Mouse (Mus musculus): ENCODE data around the gene Gm49403. TPM values are rescaled to one million over a fixed set of nuclear protein-coding genes. Genes with fewer than 3 reads are reported as not detected.

The Gm49403 gene
- polyA plus RNA-seq, 1 experiment from 2014 or later, result not detected

Small RNA genes within 50 kb of the gene (microRNA-seq; reads per million reads assigned to microRNA genes)
- not detected for gene Mir5136

Other genes starting within 250 kb of the Gm49403 start
- 0.63 and 0.69 TPM in 2 replicates for gene Chrm1, start 220.1 kb upstream of the Gm49403 start, polyA plus RNA-seq (2016; fragmentation: Nextera tagmentation; extraction: Ambion mirVana)
- gene Slc3a2, start 160.6 kb upstream of the Gm49403 start, polyA plus RNA-seq (2016; fragmentation: Nextera tagmentation; extraction: Ambion mirVana), result 119 and 122 TPM in 2 replicates
- 88.5 and 98.3 TPM in 2 replicates for gene Wdr74, start 148.1 kb upstream of the Gm49403 start, polyA plus RNA-seq (2016; fragmentation: Nextera tagmentation; extraction: Ambion mirVana)
- gene 1700092M07Rik, start 143.2 kb upstream of the Gm49403 start, polyA plus RNA-seq (2016; fragmentation: Nextera tagmentation; extraction: Ambion mirVana), result 2.6 and 2.7 TPM in 2 replicates
- 165 and 172 TPM in 2 replicates for gene Stx5a, start 142.5 kb upstream of the Gm49403 start, polyA plus RNA-seq (2016; fragmentation: Nextera tagmentation; extraction: Ambion mirVana)
- 218 and 221 TPM in 2 replicates for gene Nxf1, start 126.9 kb upstream of the Gm49403 start, polyA plus RNA-seq (2016; fragmentation: Nextera tagmentation; extraction: Ambion mirVana)
- 202 and 221 TPM in 2 replicates for gene Tmem223, start 112.9 kb upstream of the Gm49403 start, polyA plus RNA-seq (2016; fragmentation: Nextera tagmentation; extraction: Ambion mirVana)
- gene Tmem179b, start 109.5 kb upstream of the Gm49403 start, polyA plus RNA-seq (2016; fragmentation: Nextera tagmentation; extraction: Ambion mirVana), result 48.4 and 54.1 TPM in 2 replicates
- gene Taf6l, start 97.5 kb upstream of the Gm49403 start, polyA plus RNA-seq (2016; fragmentation: Nextera tagmentation; extraction: Ambion mirVana), result 39.9 and 40.4 TPM in 2 replicates
- gene Polr2g, start 85.4 kb upstream of the Gm49403 start, polyA plus RNA-seq (2016; fragmentation: Nextera tagmentation; extraction: Ambion mirVana), result 166 and 170 TPM in 2 replicates
- gene Zbtb3, start 81.4 kb upstream of the Gm49403 start, polyA plus RNA-seq (2016; fragmentation: Nextera tagmentation; extraction: Ambion mirVana), result 6.5 and 7.2 TPM in 2 replicates
- 71.3 and 71.7 TPM in 2 replicates for gene Ttc9c, start 64.6 kb upstream of the Gm49403 start, polyA plus RNA-seq (2016; fragmentation: Nextera tagmentation; extraction: Ambion mirVana)
- 6.2 TPM in 2 replicates for gene Hnrnpul2, start 63.9 kb upstream of the Gm49403 start, polyA plus RNA-seq (2016; fragmentation: Nextera tagmentation; extraction: Ambion mirVana)
- not detected in 2 replicates for gene AC129217.1, start 54.2 kb upstream of the Gm49403 start, polyA plus RNA-seq (2016; fragmentation: Nextera tagmentation; extraction: Ambion mirVana)
- 43.0 and 47.5 TPM in 2 replicates for gene Bscl2, start 46.5 kb upstream of the Gm49403 start, polyA plus RNA-seq (2016; fragmentation: Nextera tagmentation; extraction: Ambion mirVana)
- gene Gng3, start 44.7 kb upstream of the Gm49403 start, polyA plus RNA-seq (2016; fragmentation: Nextera tagmentation; extraction: Ambion mirVana), result 30.5 and 38.9 TPM in 2 replicates
- gene Lrrn4cl, start 33.2 kb upstream of the Gm49403 start, polyA plus RNA-seq (2016; fragmentation: Nextera tagmentation; extraction: Ambion mirVana), result 0.18 and 0.77 TPM in 2 replicates
- gene Ubxn1, start 12.4 kb upstream of the Gm49403 start, polyA plus RNA-seq (2016; fragmentation: Nextera tagmentation; extraction: Ambion mirVana), result 179 and 189 TPM in 2 replicates
- 66.0 and 67.6 TPM in 2 replicates for gene Uqcc3, start 3.0 kb upstream of the Gm49403 start, polyA plus RNA-seq (2016; fragmentation: Nextera tagmentation; extraction: Ambion mirVana)
- gene Lbhd1, start 198 bp upstream of the Gm49403 start, polyA plus RNA-seq (2016; fragmentation: Nextera tagmentation; extraction: Ambion mirVana), result 82.3 and 88.4 TPM in 2 replicates
- gene 1810009A15Rik, start 4.9 kb downstream of the Gm49403 start, polyA plus RNA-seq (2016; fragmentation: Nextera tagmentation; extraction: Ambion mirVana), result 98.0 and 107 TPM in 2 replicates
- not detected in 2 replicates for gene Gm49416, start 5.0 kb downstream of the Gm49403 start, polyA plus RNA-seq (2016; fragmentation: Nextera tagmentation; extraction: Ambion mirVana)
- gene Ints5, start 9.1 kb downstream of the Gm49403 start, polyA plus RNA-seq (2016; fragmentation: Nextera tagmentation; extraction: Ambion mirVana), result 50.4 and 51.5 TPM in 2 replicates
- 112 and 119 TPM in 2 replicates for gene Ganab, start 14.1 kb downstream of the Gm49403 start, polyA plus RNA-seq (2016; fragmentation: Nextera tagmentation; extraction: Ambion mirVana)
- 54.6 and 58.5 TPM in 2 replicates for gene B3gat3, start 36.4 kb downstream of the Gm49403 start, polyA plus RNA-seq (2016; fragmentation: Nextera tagmentation; extraction: Ambion mirVana)
- 2.7 and 3.0 TPM in 2 replicates for gene Rom1, start 45.4 kb downstream of the Gm49403 start, polyA plus RNA-seq (2016; fragmentation: Nextera tagmentation; extraction: Ambion mirVana)
- 29.0 and 29.7 TPM in 2 replicates for gene Eml3, start 45.6 kb downstream of the Gm49403 start, polyA plus RNA-seq (2016; fragmentation: Nextera tagmentation; extraction: Ambion mirVana)
- gene Mta2, start 57.9 kb downstream of the Gm49403 start, polyA plus RNA-seq (2016; fragmentation: Nextera tagmentation; extraction: Ambion mirVana), result 202 and 211 TPM in 2 replicates
- 35.6 and 38.1 TPM in 2 replicates for gene Tut1, start 69.9 kb downstream of the Gm49403 start, polyA plus RNA-seq (2016; fragmentation: Nextera tagmentation; extraction: Ambion mirVana)
- 471 and 477 TPM in 2 replicates for gene Eef1g, start 83.1 kb downstream of the Gm49403 start, polyA plus RNA-seq (2016; fragmentation: Nextera tagmentation; extraction: Ambion mirVana)
- gene Ahnak, start 105.4 kb downstream of the Gm49403 start, polyA plus RNA-seq (2016; fragmentation: Nextera tagmentation; extraction: Ambion mirVana), result 24.4 and 27.7 TPM in 2 replicates
- not detected in 2 replicates for gene Scgb1a1, start 204.0 kb downstream of the Gm49403 start, polyA plus RNA-seq (2016; fragmentation: Nextera tagmentation; extraction: Ambion mirVana)

Measured in embryonic facial prominence, embryonic 12.5 days (tissue).